Mouse (Mus musculus) ovary, postnatal 36 days (tissue): Measurements from ENCODE around the gene Fcer1g.
"Not testable (repeated sequence)": the region's sequence is repeated elsewhere in the genome, so short reads cannot be mapped to it uniquely, and the experiment has no call there.

Source experiments
- DNase-seq: peaks from one replicate; pipeline ENCODE4 v3.0.0; 2022; ENCODE audit warnings: low spot score, mixed read lengths

Gene Fcer1g

GRCm38 (mm10) chr1:171241952-171242351, 7.8 kb upstream of the Fcer1g start:
- not testable (repeated sequence) for DNase-seq

DNA sequence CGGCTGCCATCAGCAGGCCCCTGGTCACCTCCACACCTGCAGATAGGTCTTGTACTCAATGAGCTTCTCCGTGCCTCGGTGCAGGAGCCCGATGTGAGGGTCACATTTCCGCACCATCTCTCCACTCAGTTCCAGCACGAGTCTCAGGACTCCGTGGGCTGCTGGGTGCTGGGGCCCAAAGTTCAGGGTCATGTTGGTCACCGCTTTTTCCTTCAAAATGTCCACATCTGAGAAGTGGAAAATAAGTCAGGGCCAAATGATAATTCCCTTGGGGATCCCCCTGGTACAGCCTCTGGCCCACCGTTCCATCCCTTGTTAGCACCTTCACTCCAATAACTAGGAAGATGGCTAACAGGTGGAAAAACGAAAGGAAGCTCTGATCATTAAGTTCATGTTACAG, 6.7 kb upstream of the Fcer1g start:
- no peak for DNase-seq

DNA sequence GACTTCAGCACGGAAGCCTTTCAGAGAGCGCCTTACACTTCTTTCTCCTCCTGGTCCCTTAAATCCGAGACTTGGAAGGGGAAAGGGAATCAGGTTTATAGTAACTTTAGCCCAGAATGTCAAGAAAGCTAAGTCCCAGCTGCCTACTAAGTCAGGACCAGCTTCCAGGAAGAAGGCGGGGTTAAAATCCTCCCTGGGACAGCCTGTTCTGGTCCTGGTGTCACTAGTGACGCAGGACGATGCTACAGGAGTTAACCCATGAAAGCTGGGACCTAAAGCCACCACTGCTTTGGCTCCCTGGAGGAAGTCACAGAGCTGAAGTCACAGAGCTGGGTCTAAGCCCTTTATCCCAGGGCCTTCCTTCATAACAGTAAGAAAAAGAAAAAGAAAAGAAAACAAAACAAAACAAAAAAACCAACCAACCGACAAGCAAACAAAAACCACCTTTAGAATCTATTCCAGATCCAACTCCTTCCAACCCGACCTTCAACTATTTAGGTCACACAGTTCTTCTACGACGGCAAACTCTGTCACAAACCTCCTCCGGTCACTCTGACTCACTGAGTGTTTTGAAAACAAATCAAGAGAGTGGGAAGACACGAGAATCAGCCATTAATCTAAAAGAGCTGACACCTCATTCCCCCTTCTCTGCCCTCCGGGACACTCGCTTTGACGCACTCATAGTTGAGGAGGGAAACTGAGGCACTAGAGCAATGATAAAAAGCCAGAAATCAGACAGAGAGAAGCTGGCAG, 6.0 kb upstream of the Fcer1g start:
- no peak for DNase-seq

DNA sequence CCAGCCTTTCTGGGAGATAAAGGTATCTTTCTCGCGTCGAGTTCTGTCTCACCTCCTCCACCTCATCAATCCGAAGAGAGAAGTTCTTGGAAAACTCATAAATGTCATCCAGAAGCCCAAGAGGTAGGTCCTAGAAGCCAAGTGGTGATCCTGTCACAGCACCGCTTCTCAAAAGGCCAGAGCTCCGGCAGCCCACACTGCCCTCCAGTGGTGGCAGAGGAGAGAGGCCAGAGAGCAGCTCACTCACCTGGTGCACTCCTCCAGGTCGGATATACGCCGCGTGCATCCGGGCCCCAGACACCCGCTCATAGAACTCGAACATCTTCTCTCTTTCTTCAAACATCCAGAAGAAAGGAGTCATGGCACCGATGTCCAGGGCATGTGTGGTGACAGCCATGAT, 4.3 kb upstream of the Fcer1g start:
- peak; percentile 63 for DNase-seq

GRCm38 (mm10) chr1:171237438-171237837, 3.3 kb upstream of the Fcer1g start:
- DNase-seq: no peak

DNA sequence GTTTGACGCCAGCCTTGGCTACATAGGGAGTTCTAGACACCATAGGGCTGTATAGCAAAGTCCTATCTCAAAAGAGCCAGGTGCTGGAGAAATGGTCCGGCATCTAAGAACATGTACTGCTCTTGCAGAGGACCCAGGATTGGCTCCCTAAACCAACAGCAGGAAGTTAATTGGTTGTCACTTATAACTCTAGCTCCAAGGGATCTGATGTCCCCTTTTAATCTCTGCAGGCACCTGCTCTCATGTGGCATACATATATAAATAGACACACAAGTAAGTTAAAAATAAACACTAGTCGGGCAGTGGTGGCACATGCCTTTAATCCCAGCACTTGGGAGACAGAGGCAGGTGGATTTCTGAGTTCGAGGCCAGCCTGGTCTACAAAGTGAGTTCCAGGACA, 1.6 kb upstream of the Fcer1g start:
- no peak for DNase-seq

- DNase-seq: no peak
Measured at GRCm38 (mm10) chr1:171234538-171234937, 373 bp upstream of the Fcer1g start.

- DNase-seq: no peak
Measured at GRCm38 (mm10) chr1:171232800-171233730, 1.1 kb downstream of the Fcer1g start.

GRCm38 (mm10) chr1:171232348-171232747, 1.8 kb downstream of the Fcer1g start:
- no peak for DNase-seq

DNA sequence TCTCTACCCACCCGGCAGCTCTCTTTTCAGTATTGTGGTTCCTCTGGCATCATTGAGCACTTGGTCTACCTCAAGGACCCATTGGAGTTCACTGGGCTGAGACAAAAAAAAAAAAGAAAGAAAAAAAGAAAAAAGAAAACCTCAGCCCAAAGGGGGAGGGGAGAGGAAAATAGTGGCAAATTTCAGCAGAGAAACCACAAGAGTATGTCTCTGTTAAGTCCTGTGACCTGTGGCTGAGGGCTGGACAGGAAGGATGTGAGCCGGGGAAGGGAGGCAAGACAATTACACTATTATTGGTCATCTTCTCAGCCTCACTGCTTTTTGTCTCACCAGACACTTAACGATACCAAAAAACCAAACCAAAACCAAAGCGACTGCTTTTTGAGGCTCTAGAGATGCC, 2.3 kb downstream of the Fcer1g start:
- no peak for DNase-seq

DNA sequence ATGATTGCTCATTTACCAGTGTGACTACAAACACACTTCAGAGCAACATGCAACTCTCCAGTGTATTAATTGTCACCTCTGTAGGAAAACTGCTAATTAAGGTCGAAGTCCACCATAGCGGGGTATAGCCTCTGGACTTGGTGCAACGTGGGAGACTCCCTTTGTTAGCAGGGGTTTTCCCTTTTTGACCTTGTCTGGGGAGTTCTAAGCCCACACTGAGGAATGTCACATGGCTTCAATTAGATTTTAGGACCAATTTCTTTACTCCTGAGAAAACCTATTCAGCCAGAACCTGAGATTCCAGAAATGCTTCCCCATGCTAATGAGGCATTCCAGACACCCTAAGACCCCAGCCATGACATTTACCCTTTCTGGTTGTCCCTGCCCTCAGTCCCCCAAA, 4.0 kb downstream of the Fcer1g start:
- no peak for DNase-seq

DNA sequence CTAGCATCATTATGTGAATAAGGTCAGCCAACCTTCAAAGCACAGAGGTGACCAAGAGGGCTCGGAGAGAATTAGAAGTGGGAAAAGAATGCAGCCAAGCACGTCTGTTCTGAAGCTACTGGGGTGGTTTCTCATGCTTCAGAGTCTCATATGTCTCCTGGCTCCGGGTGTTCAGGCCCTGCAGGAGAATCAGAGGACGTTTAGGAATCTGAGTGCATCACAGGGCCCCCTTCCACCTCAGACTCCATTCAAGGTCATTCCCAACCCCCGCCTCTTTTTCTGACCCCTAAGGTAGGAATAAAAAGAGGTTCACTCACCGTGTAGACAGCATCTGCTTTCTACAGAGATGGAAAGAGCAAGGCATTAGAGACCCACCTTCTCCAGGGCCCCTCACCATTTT, 4.4 kb downstream of the Fcer1g start:
- no peak for DNase-seq

GRCm38 (mm10) chr1:171227879-171228278, 6.3 kb downstream of the Fcer1g start:
- no peak for DNase-seq

GRCm38 (mm10) chr1:171226780-171227179, 7.4 kb downstream of the Fcer1g start:
- DNase-seq: no peak

DNA sequence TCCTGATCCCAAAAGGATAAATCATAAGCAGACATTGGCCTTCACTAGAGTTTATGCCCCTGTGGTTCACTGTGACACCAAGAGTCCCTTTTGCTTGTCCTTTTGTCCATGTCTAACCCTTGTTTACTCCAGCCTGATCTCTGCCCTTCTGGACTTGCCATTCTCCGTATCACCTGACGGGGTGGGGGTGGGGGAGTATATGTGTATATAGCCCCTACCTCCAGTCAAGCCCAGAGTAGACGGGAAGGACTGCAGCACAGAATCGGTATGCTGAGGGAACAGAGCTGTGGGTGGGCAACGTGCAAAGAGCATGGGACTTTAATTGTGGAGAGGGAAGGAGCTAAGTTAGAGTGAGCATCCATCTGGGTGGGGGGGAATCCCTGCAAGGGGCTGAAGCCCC, 9.3 kb downstream of the Fcer1g start, which contains the start of gene Apoa2:
Gene Apoa2 (plus strand): TSS at position 198 of the 400 bp plus-strand sequence.
- no peak for DNase-seq

DNA sequence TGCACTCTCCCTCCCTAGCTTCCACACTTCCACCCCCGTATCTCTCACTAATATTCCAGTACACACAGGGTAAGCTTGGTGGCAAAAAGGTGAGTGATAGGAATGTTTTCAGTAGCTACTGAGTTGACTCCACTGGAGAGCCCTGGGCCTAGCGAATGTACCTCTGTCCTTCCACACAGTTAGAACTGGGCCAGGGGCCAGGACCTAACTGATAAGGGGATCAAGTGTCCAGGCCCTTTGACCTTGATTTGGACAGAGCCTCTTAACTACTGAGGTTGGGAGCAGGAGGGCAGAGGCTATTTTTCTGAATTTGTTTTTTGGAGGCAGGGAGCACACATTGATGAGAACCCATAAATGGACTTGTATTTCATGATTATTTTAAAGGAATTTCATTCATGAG, 10.4 kb downstream of the Fcer1g start:
- DNase-seq: peak; percentile 38

DNA sequence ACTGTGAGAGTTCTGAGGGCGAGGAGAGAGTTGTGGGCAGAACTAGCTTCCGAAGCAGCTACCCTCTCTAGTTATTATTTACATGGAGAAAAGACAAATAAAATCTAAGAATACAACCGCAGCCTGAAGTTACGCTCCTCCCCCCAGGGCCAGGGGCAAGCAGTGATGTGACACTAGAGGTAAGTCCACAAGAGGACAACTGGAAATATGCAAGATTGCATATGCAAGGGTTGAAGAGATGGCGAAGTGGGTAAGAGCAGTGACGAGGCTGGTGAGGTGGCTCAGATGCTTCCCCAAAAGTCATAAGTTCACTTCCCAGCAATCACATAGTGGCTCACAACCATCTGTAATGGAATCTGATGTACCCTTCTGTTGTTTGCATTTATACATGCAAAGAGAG, 11.0 kb downstream of the Fcer1g start:
- no peak for DNase-seq

- peak; percentile 83 for DNase-seq
Measured at GRCm38 (mm10) chr1:171222238-171223155, 11.7 kb downstream of the Fcer1g start, which contains the start of gene Tomm40l. TSS of gene Tomm40l (minus strand) at chr1:171222514.

DNA sequence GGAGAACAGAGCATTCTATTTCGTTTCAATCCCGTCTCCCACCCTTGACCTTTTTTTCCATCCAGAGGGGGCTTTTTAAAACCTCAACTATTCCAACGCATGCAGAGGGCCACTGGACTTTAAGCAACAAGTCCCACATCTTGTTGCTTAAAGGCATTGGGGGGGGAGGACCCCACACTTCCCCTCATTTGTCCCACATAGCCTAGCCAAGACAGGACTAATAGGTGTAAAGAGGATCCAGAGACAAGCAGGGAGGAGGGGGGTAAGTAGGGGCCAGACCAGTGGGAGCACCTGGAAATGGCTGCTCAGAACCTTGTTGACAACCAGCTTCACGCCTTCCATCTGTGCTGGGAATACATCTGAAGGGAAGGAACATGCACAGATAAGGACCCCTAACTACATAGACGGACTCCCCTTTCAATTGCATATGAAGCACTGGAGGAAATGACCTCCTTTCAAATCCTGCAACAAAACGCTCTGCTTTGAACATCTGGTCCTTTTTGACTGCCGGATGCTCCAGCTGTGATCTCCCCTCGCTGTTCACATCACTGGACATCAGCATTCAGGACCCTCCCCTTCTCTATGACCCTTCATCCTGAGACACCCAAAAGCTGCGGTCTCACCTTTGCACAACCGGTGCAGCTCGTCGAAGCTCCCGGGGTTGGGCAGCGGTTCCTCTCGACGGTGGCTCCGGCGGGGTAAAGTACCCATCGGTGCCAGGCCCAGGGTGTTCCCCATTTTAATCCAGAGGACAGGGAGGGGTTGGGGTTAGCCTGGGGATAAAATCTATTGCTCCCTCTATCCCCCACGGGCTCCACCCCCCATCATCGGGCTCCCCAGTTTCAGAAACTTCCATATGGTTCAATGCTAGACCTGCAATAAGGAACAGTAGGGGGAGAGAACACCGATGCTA, 12.6 kb downstream of the Fcer1g start:
- DNase-seq: peak; percentile 28

DNA sequence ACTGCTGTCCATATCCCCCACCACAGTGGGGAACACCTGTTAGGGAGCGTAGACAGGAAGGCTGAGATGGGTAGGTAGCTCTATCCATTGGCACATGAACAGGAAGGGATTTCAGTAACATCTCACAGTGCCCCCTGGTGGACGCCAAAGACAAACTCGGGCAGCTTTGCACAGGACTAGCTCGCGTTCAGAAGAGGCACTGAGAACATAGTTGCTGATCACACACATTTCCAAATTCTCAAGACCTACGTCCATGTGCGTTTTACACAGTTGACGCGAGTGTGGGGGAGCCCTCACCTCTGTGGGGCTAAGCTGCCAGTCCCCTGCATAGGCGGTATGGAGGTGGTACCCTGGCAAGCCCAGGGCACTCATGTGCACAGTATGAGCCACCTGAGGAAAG, 13.3 kb downstream of the Fcer1g start:
- DNase-seq: peak; percentile 82
